Mouse (Mus musculus) hindbrain, embryonic 12.5 days (tissue): ENCODE results near the gene Scaf11. TPM values are rescaled to one million over a fixed set of nuclear protein-coding genes. Genes with fewer than 3 reads are reported as not detected.

ENCODE experiments used
- ATAC-seq: fragments of 200-750 bp; cut with Nextera tagmentation; 2 replicates; pipeline ENCODE4 v1.8.0; 2017; ENCODE audit warnings: moderate TSS enrichment; ENCODE audit not compliant: low FRiP score
- H3K27ac ChIP-seq: fragments of 300-500 bp; sonication (generic); 2 replicates; pipeline ENCODE4 v1.5.1; 2016; ENCODE audit warnings: mild to moderate bottlenecking
- H3K27me3 ChIP-seq: fragments of 300-500 bp; sonication (generic); 2 replicates; pipeline ENCODE4 v1.6.1; 2016; ENCODE audit warnings: mild to moderate bottlenecking
- H3K36me3 ChIP-seq: fragments of 300-500 bp; sonication (generic); 2 replicates; pipeline ENCODE4 v1.6.1; 2016; ENCODE audit warnings: mild to moderate bottlenecking
- H3K4me1 ChIP-seq: fragments of 300-500 bp; sonication (generic); 2 replicates; pipeline ENCODE4 v1.6.1; 2016
- H3K4me2 ChIP-seq: fragments of 300-500 bp; sonication (generic); replicated peaks from 2 replicates; pipeline ENCODE4 v1.6.1; 2016; ENCODE audit warnings: mild to moderate bottlenecking
- H3K4me3 ChIP-seq: fragments of 300-500 bp; sonication (generic); 2 replicates; pipeline ENCODE4 v1.5.1; 2016; ENCODE audit warnings: mild to moderate bottlenecking
- H3K9ac ChIP-seq: fragments of 300-500 bp; sonication (generic); 2 replicates; pipeline ENCODE4 v1.6.1; 2016; ENCODE audit warnings: mild to moderate bottlenecking, moderate library complexity
- H3K9me3 ChIP-seq: fragments of 300-500 bp; sonication (generic); replicated peaks from 2 replicates; pipeline ENCODE4 v1.6.1; 2016; ENCODE audit warnings: mild to moderate bottlenecking
- WGBS: fragments of 180-500 bp; shearing (Covaris S2); methylation state at CpG from one replicate; pipeline ENCODE4 v1.1.7; 2016; 5-methylcytosine and 5-hydroxymethylcytosine counted together
- polyA plus RNA-seq: library from polyadenylated mRNA; unstranded; fragments of >200 nt; fragmentation: Nextera tagmentation; extraction: Ambion mirVana; gene quantifications from 2 replicates; pipeline ENCODE4 v1.2.1, GENCODE M21; 2016

Gene Scaf11
- polyA plus RNA-seq, 1 experiment from 2014 or later: 84.2 TPM

GRCm38 (mm10) chr15:96419920-96420319 lies 40.7 kb downstream of the Scaf11 start:
- Histone ChIP-seq H3K9ac (no peak overlapping the region), H3K4me2 (no peak overlapping the region), H3K27me3 (no peaks in the 10 kb centered on the region), H3K4me3 (no peak overlapping the region), H3K4me1 (no peaks in the 10 kb centered on the region), H3K36me3 (peaks cover 69% of the 10 kb centered on the region), H3K27ac (no peak overlapping the region), H3K9me3 (no peaks in the 10 kb centered on the region)
- ATAC-seq: no peak
- 98% methylated on average over 8 of the region's 8 CpGs for WGBS

- Histone ChIP-seq H3K4me1 (no peaks in the 10 kb centered on the region), H3K4me2 (no peak overlapping the region), H3K27ac (no peak overlapping the region), H3K9me3 (no peaks in the 10 kb centered on the region), H3K36me3 (peaks cover 86% of the 10 kb centered on the region), H3K27me3 (no peaks in the 10 kb centered on the region), H3K9ac (no peak overlapping the region), H3K4me3 (no peak overlapping the region)
- WGBS: 95% methylated on average over 12 of the region's 12 CpGs
- no peak for ATAC-seq
Observed at GRCm38 (mm10) chr15:96418161-96418560, 42.5 kb downstream of the Scaf11 start.

GRCm38 (mm10) chr15:96408717-96409121 lies 51.9 kb downstream of the Scaf11 start:
- Histone ChIP-seq H3K36me3 (peaks cover 43% of the 10 kb centered on the region), H3K4me1 (no peaks in the 10 kb centered on the region), H3K9ac (no peak overlapping the region), H3K9me3 (no peaks in the 10 kb centered on the region), H3K27me3 (no peaks in the 10 kb centered on the region), H3K4me2 (no peak overlapping the region), H3K4me3 (no peak overlapping the region), H3K27ac (no peak overlapping the region)
- no peak for ATAC-seq
- 91% methylated on average over 6 of the region's 6 CpGs for WGBS

GRCm38 (mm10) chr15:96407151-96407550 lies 53.5 kb downstream of the Scaf11 start:
- Histone ChIP-seq H3K4me3 (no peak overlapping the region), H3K9me3 (no peaks in the 10 kb centered on the region), H3K27ac (no peak overlapping the region), H3K9ac (no peak overlapping the region), H3K4me2 (no peak overlapping the region), H3K4me1 (no peaks in the 10 kb centered on the region), H3K27me3 (no peaks in the 10 kb centered on the region), H3K36me3 (peaks cover 41% of the 10 kb centered on the region)
- ATAC-seq: no peak
- WGBS: 86% methylated on average over 2 of the region's 2 CpGs

DNA sequence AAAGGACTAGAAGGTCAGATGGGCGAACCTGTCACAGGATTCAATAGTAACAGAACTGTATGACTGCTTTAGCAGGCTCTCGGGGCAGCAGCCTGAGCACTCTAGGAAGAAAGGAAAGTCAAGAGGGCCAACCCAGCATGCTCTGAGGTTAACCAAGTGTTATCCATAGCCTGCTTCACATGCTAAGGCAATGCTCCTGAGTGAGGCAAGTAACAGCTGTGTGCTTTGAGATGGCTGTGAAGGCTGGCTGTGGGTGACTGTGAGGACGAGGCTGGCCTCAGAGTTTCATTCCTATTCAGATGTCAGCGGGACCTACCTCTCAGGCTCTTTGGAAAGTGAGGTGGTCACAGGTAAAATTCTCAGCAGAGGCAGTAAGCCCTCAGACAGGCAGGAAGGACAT lies 54.4 kb downstream of the Scaf11 start:
- H3K27me3 ChIP-seq: no peaks in the 10 kb centered on the region
- H3K4me1 ChIP-seq: no peaks in the 10 kb centered on the region
- peaks cover 39% of the 10 kb centered on the region for H3K36me3 ChIP-seq
- no peak overlapping the region for H3K9ac ChIP-seq
- no peaks in the 10 kb centered on the region for H3K9me3 ChIP-seq
- 79% methylated on average over 4 of the region's 4 CpGs for WGBS
- ATAC-seq: no peak
- no peak overlapping the region for H3K4me2 ChIP-seq
- no peak overlapping the region for H3K4me3 ChIP-seq
- H3K27ac ChIP-seq: no peak overlapping the region

- Histone ChIP-seq H3K4me3 (no peak overlapping the region), H3K9me3 (no peaks in the 10 kb centered on the region), H3K4me2 (no peak overlapping the region), H3K9ac (no peak overlapping the region), H3K4me1 (no peaks in the 10 kb centered on the region), H3K27me3 (no peaks in the 10 kb centered on the region), H3K27ac (no peak overlapping the region), H3K36me3 (peaks cover 38% of the 10 kb centered on the region)
- 83% methylated on average over 5 of the region's 5 CpGs for WGBS
- no peak for ATAC-seq
Observed at GRCm38 (mm10) chr15:96405548-96405947, 55.1 kb downstream of the Scaf11 start.

GRCm38 (mm10) chr15:96398333-96398732 lies 62.3 kb downstream of the Scaf11 start:
- 89% methylated on average over 10 of the region's 10 CpGs for WGBS
- H3K9me3 ChIP-seq: no peaks in the 10 kb centered on the region
- H3K36me3 ChIP-seq: peaks cover 60% of the 10 kb centered on the region
- no peaks in the 10 kb centered on the region for H3K4me1 ChIP-seq
- H3K9ac ChIP-seq: no peak overlapping the region
- no peak overlapping the region for H3K27ac ChIP-seq
- no peak for ATAC-seq
- no peak overlapping the region for H3K4me3 ChIP-seq
- no peaks in the 10 kb centered on the region for H3K27me3 ChIP-seq
- no peak overlapping the region for H3K4me2 ChIP-seq

GRCm38 (mm10) chr15:96396641-96397344 lies 63.9 kb downstream of the Scaf11 start:
- ATAC-seq: no peak
- no peaks in the 10 kb centered on the region for H3K4me1 ChIP-seq
- H3K36me3 ChIP-seq: peaks cover 60% of the 10 kb centered on the region
- H3K4me3 ChIP-seq: no peak overlapping the region
- peak overlapping the region; percentile 44 for H3K27ac ChIP-seq
- H3K9me3 ChIP-seq: no peaks in the 10 kb centered on the region
- H3K4me2 ChIP-seq: no peak overlapping the region
- no peak overlapping the region for H3K9ac ChIP-seq
- WGBS: 80% methylated on average over 8 of the region's 8 CpGs
- H3K27me3 ChIP-seq: no peaks in the 10 kb centered on the region

- Histone ChIP-seq H3K27me3 (no peaks in the 10 kb centered on the region), H3K4me1 (no peaks in the 10 kb centered on the region), H3K9ac (no peak overlapping the region), H3K27ac (no peak overlapping the region; the same call in 1 of the 2 replicates), H3K36me3 (peaks cover 71% of the 10 kb centered on the region), H3K4me3 (no peak overlapping the region), H3K4me2 (no peak overlapping the region), H3K9me3 (no peaks in the 10 kb centered on the region)
- ATAC-seq: no peak
- 94% methylated on average over 6 of the region's 6 CpGs for WGBS
Observed at GRCm38 (mm10) chr15:96395071-96395470, 65.6 kb downstream of the Scaf11 start.

GRCm38 (mm10) chr15:96392878-96393277 lies 67.8 kb downstream of the Scaf11 start:
- 94% methylated on average over 3 of the region's 3 CpGs for WGBS
- Histone ChIP-seq H3K36me3 (peaks cover 62% of the 10 kb centered on the region), H3K27ac (no peak overlapping the region), H3K9ac (no peak overlapping the region), H3K4me1 (no peaks in the 10 kb centered on the region), H3K27me3 (no peaks in the 10 kb centered on the region), H3K4me3 (no peak overlapping the region), H3K4me2 (no peak overlapping the region), H3K9me3 (no peaks in the 10 kb centered on the region)
- ATAC-seq: no peak

DNA sequence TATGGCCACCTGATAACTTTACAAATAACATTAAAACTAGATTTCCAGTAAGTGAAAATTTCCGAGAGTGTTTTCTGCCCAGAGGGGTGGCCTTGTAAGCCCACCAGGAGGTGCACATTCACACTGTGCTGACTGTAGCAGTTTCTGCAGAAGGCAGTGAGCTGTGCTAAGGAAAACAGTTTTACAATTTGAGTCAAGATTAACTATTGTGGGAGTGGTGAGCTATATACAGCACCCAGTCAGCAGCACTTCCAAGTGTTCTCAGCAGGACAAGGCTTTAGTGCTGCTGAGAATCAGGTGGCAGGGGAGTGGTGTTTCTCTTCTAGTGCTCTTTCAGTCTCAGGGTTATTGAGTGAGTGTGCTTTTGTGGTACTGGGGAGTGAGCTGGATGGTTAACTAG lies 72.1 kb downstream of the Scaf11 start:
- Histone ChIP-seq H3K4me2 (no peak overlapping the region), H3K36me3 (peaks cover 44% of the 10 kb centered on the region), H3K4me3 (no peak overlapping the region), H3K27ac (no peak overlapping the region), H3K27me3 (no peaks in the 10 kb centered on the region), H3K9me3 (no peaks in the 10 kb centered on the region), H3K9ac (no peak overlapping the region), H3K4me1 (no peaks in the 10 kb centered on the region; the same call in 1 of the 2 replicates)
- WGBS: 85% methylated on average over 1 of the region's 1 CpGs
- ATAC-seq: no peak

DNA sequence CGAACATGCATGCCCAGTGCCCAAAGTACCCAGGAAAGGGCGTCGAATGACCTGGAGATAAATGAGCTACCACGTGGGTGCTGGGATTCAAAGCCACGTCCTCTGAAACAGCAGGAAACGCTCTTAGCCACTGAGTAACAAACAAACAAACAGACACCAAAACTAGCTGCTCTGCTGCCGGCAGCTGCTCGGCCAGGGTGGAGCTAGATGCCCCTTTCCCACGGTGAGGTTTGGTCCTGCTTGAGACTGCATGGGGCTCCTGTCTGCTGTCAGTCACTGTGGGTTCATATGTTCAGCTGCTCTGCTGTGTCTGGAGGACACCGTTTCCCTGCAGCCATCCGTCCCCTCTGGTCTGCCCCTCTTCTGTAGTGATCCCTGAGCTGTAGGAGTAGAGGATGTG lies 78.4 kb downstream of the Scaf11 start:
- WGBS: 85% methylated on average over 11 of the region's 11 CpGs
- Histone ChIP-seq H3K36me3 (peaks cover 52% of the 10 kb centered on the region), H3K27ac (no peak overlapping the region), H3K9ac (no peak overlapping the region), H3K4me2 (no peak overlapping the region), H3K4me3 (no peak overlapping the region), H3K4me1 (no peaks in the 10 kb centered on the region; the same call in 1 of the 2 replicates), H3K9me3 (no peaks in the 10 kb centered on the region), H3K27me3 (no peaks in the 10 kb centered on the region)
- ATAC-seq: no peak

- Histone ChIP-seq H3K4me2 (no peak overlapping the region), H3K4me3 (no peak overlapping the region), H3K9ac (no peak overlapping the region), H3K27ac (no peak overlapping the region; the same call in 1 of the 2 replicates), H3K9me3 (no peaks in the 10 kb centered on the region), H3K4me1 (no peaks in the 10 kb centered on the region), H3K36me3 (peaks cover 44% of the 10 kb centered on the region), H3K27me3 (no peaks in the 10 kb centered on the region)
- ATAC-seq: no peak
- 96% methylated on average over 7 of the region's 7 CpGs for WGBS
Observed at GRCm38 (mm10) chr15:96377701-96378100, 82.9 kb downstream of the Scaf11 start.
